Mouse (Mus musculus) intestine, postnatal 0 days (tissue): ENCODE measurements around the gene Gm8212. TPM values are rescaled to one million over a fixed set of nuclear protein-coding genes. Genes with fewer than 3 reads are reported as not detected.
"Not testable (repeated sequence)": the region's sequence is repeated elsewhere in the genome, so short reads cannot be mapped to it uniquely, and the experiment has no call there.

Experiments used
- ATAC-seq: fragments of 200-750 bp; cut with Nextera tagmentation; 2 replicates; pipeline ENCODE4 v1.8.0; 2017; ENCODE audit warnings: mild to moderate bottlenecking, moderate TSS enrichment, moderate library complexity
- H3K27ac ChIP-seq: fragments of 300-500 bp; sonication (generic); 2 replicates; pipeline ENCODE4 v1.5.1; 2014; ENCODE audit warnings: mild to moderate bottlenecking, low read depth, low read length, moderate library complexity
- H3K27me3 ChIP-seq: fragments of 300-500 bp; sonication (generic); replicated peaks from 2 replicates; pipeline ENCODE4 v1.6.1; 2014; ENCODE audit warnings: low read length, mixed read lengths; ENCODE audit not compliant: control insufficient read depth, insufficient read depth
- H3K36me3 ChIP-seq: fragments of 300-500 bp; sonication (generic); 2 replicates; pipeline ENCODE4 v1.6.1; 2014; ENCODE audit warnings: mild to moderate bottlenecking, moderate library complexity; ENCODE audit not compliant: control insufficient read depth, insufficient read depth
- H3K4me1 ChIP-seq: fragments of 300-500 bp; sonication (generic); replicated peaks from 2 replicates; pipeline ENCODE4 v1.6.1; 2014; ENCODE audit warnings: antibody characterized with exemption, low read length, mixed read lengths; ENCODE audit not compliant: control insufficient read depth, insufficient read depth
- H3K4me2 ChIP-seq: fragments of 300-500 bp; sonication (generic); replicated peaks from 2 replicates; pipeline ENCODE4 v1.6.1; 2014; ENCODE audit warnings: low read depth, mild to moderate bottlenecking, moderate library complexity
- H3K4me3 ChIP-seq: fragments of 300-500 bp; sonication (generic); 2 replicates; pipeline ENCODE4 v1.5.1; 2014; ENCODE audit warnings: low read depth, low read length
- H3K9ac ChIP-seq: fragments of 300-500 bp; sonication (generic); 2 replicates; pipeline ENCODE4 v1.6.1; 2014; ENCODE audit warnings: mild to moderate bottlenecking, low read depth, low read length
- H3K9me3 ChIP-seq: fragments of 300-500 bp; sonication (generic); 2 replicates; pipeline ENCODE4 v1.6.1; 2016; ENCODE audit warnings: mixed run types; ENCODE audit not compliant: control insufficient read depth
- CTCF ChIP-seq: sonication (generic); IDR thresholded peaks from 2 replicates; pipeline ENCODE4 v1.5.1; 2016; ENCODE audit warnings: low read depth, mild to moderate bottlenecking, control low read depth, antibody characterized with exemption, moderate library complexity
- WGBS: fragments of 180-500 bp; shearing (Covaris S2); extraction: QIAGEN DNeasy Blood & Tissue Kit; methylation state at CpG from one replicate; pipeline ENCODE4 v1.1.7; 2014; 5-methylcytosine and 5-hydroxymethylcytosine counted together
- polyA plus RNA-seq: library from polyadenylated mRNA; unstranded; fragments of >200 nt; fragmentation: Nextera tagmentation; extraction: Ambion mirVana; gene quantifications from 2 replicates; pipeline ENCODE4 v1.2.1, GENCODE M21; 2015

Gene Gm8212
- not detected in 2 replicates for polyA plus RNA-seq

- not testable (repeated sequence) for ATAC-seq, H3K9me3 ChIP-seq, H3K4me3 ChIP-seq, H3K4me1 ChIP-seq, H3K36me3 ChIP-seq, H3K27me3 ChIP-seq, H3K9ac ChIP-seq, H3K27ac ChIP-seq, H3K4me2 ChIP-seq
- WGBS: 100% methylated on average over 1 of the region's 3 CpGs
Measured at GRCm38 (mm10) chr14:44197361-44197760, at the start of gene Gm8212. TSS of gene Gm8212 (plus strand) at chr14:44197661.

- not testable (repeated sequence) for H3K36me3 ChIP-seq, H3K4me1 ChIP-seq, ATAC-seq, H3K9me3 ChIP-seq, H3K9ac ChIP-seq, H3K27ac ChIP-seq, H3K27me3 ChIP-seq, H3K4me3 ChIP-seq, H3K4me2 ChIP-seq
- WGBS: 94% methylated on average over 3 of the region's 3 CpGs
Measured at GRCm38 (mm10) chr14:44213154-44213553, 15.7 kb downstream of the Gm8212 start, which contains the start of gene 4930503E14Rik. TSS of gene 4930503E14Rik (minus strand) at chr14:44213254.

GRCm38 (mm10) chr14:44248039-44248438 lies 50.6 kb downstream of the Gm8212 start:
- Histone ChIP-seq H3K36me3 (no peaks in the 10 kb centered on the region), H3K4me2 (no peak overlapping the region), H3K9ac (no peak overlapping the region), H3K27me3 (no peaks in the 10 kb centered on the region), H3K4me1 (no peaks in the 10 kb centered on the region), H3K9me3 (no peaks in the 10 kb centered on the region), H3K27ac (no peak overlapping the region), H3K4me3 (no peak overlapping the region)
- no peak for TF ChIP-seq CTCF
- ATAC-seq: no peak
- 89% methylated on average over 16 of the region's 16 CpGs for WGBS

Other genes starting within 250 kb of the Gm8212 start
- gene Ang5, start 240.6 kb upstream of the Gm8212 start, polyA plus RNA-seq: not detected in 2 replicates
- not detected in 2 replicates for gene Ang6, start 195.4 kb upstream of the Gm8212 start, polyA plus RNA-seq
- 0.22 TPM in 2 replicates for gene Ear2, start 95.0 kb upstream of the Gm8212 start, polyA plus RNA-seq
- not detected in 2 replicates for gene Gm3327, start 73.8 kb upstream of the Gm8212 start, polyA plus RNA-seq
- gene 4930503E14Rik, start 15.6 kb downstream of the Gm8212 start, polyA plus RNA-seq: not detected in 2 replicates
- gene Gm8220, start 87.9 kb downstream of the Gm8212 start, polyA plus RNA-seq: not detected in 2 replicates
- gene Gm5930, start 140.9 kb downstream of the Gm8212 start, polyA plus RNA-seq: not detected in 2 replicates
- not detected in 2 replicates for gene Gm8229, start 167.7 kb downstream of the Gm8212 start, polyA plus RNA-seq
- gene Gm3371, start 213.0 kb downstream of the Gm8212 start, polyA plus RNA-seq: not detected in 2 replicates
- gene Gm8232, start 236.0 kb downstream of the Gm8212 start, polyA plus RNA-seq: not detected in 2 replicates